Comparison of ENCODE assay signal across 8 mouse cellular contexts in genomic region chr9:110654726-110655650, GRCm38 (mm10). TPM values are rescaled to one million over a fixed set of nuclear protein-coding genes. Genes with fewer than 3 reads are reported as not detected.
DNase-seq lines count a peak whose midpoint lies in the region; ATAC-seq and TF ChIP-seq lines count a peak whose summit lies in the region.

No protein-coding gene starts in this region.

- ATAC-seq in heart, postnatal 0 days (ENCODE audit: insufficient read depth, low read depth) = no peak
- no peak for ATAC-seq in embryonic facial prominence, embryonic 11.5 days (replicated peaks; ENCODE audit: insufficient number of reproducible peaks, low FRiP score, low TSS enrichment, low read depth)
- ATAC-seq in hindbrain, embryonic 15.5 days (ENCODE audit: low FRiP score, low read depth) = no peak
- no peak for ATAC-seq in midbrain, embryonic 13.5 days

- TF ChIP-seq EP300 in heart, postnatal 0 days (IDR thresholded peaks at IDR 0.05; ENCODE audit: low read depth) = no peak

- intact Hi-C loops in heart, postnatal 36 days (cut with DNase I) = no loop called here

- H3K4me3 ChIP-seq in heart, postnatal 0 days (ENCODE audit: low read depth, low read length) = no peak overlapping the region
- H3K4me3 ChIP-seq in embryonic facial prominence, embryonic 11.5 days (ENCODE audit: low read depth, low read length) = no peak overlapping the region
- peak overlapping the region; percentile 53 for H3K4me3 ChIP-seq in hindbrain, embryonic 15.5 days
- peak overlapping the region; percentile 72 for H3K4me3 ChIP-seq in midbrain, embryonic 13.5 days (replicated peaks)

- DNase-seq in heart, postnatal 0 days (ENCODE audit: low spot score) = no peak
- no peak for DNase-seq in heart, postnatal 36 days
- no peak for DNase-seq in embryonic facial prominence, embryonic 11.5 days (ENCODE audit: low spot score)
- DNase-seq in natural killer cell, adult 2 months (ENCODE audit: low spot score in 2 of 2) = no peak
- no peak for DNase-seq in adrenal gland, adult 8-10 months
- no peak for DNase-seq in right cerebral cortex, postnatal 10 days (ENCODE audit: low spot score in 2 of 2)

- peak overlapping the region; percentile 80 for H3K4me2 ChIP-seq in heart, postnatal 0 days (ENCODE audit: low read depth, low read length)
- peak overlapping the region; percentile 97 for H3K4me2 ChIP-seq in embryonic facial prominence, embryonic 11.5 days (ENCODE audit: low read depth, low read length)
- H3K4me2 ChIP-seq in hindbrain, embryonic 15.5 days = peak overlapping the region; percentile 87
- peak overlapping the region; percentile 99 for H3K4me2 ChIP-seq in midbrain, embryonic 13.5 days (replicated peaks)

- H3K4me1 ChIP-seq in heart, postnatal 0 days (ENCODE audit: control insufficient read depth, insufficient read depth) = peaks cover 17% of the 10 kb centered on the region
- H3K4me1 ChIP-seq in embryonic facial prominence, embryonic 11.5 days (ENCODE audit: control insufficient read depth, insufficient read depth, low read length) = peaks cover 2% of the 10 kb centered on the region; the same call in 1 of the 2 replicates
- peaks cover 52% of the 10 kb centered on the region for H3K4me1 ChIP-seq in hindbrain, embryonic 15.5 days (replicated peaks)
- H3K4me1 ChIP-seq in midbrain, embryonic 13.5 days (replicated peaks) = peaks cover 74% of the 10 kb centered on the region

- H3K9ac ChIP-seq in heart, postnatal 0 days (replicated peaks; ENCODE audit: low read depth, low read length) = no peak overlapping the region; the same call in 1 of the 2 replicates
- H3K9ac ChIP-seq in embryonic facial prominence, embryonic 11.5 days (replicated peaks; ENCODE audit: low read length) = no peak overlapping the region; the same call in 1 of the 2 replicates
- no peak overlapping the region for H3K9ac ChIP-seq in hindbrain, embryonic 15.5 days
- H3K9ac ChIP-seq in midbrain, embryonic 13.5 days (replicated peaks) = peak overlapping the region; percentile 80; the same call in 1 of the 2 replicates

- H3K27ac ChIP-seq in heart, postnatal 0 days (ENCODE audit: low read depth) = peak overlapping the region; percentile 49; the same call in 1 of the 2 replicates
- H3K27ac ChIP-seq in embryonic facial prominence, embryonic 11.5 days (replicated peaks; ENCODE audit: low read depth, low read length) = no peak overlapping the region
- H3K27ac ChIP-seq in hindbrain, embryonic 15.5 days (replicated peaks) = no peak overlapping the region
- H3K27ac ChIP-seq in midbrain, embryonic 13.5 days = no peak overlapping the region

- no peaks in the 10 kb centered on the region for H3K9me3 ChIP-seq in heart, postnatal 0 days (replicated peaks; ENCODE audit: control insufficient read depth, low read length)
- H3K9me3 ChIP-seq in embryonic facial prominence, embryonic 11.5 days (replicated peaks; ENCODE audit: control insufficient read depth, low read length) = no peaks in the 10 kb centered on the region
- H3K9me3 ChIP-seq in hindbrain, embryonic 15.5 days = no peaks in the 10 kb centered on the region
- H3K9me3 ChIP-seq in midbrain, embryonic 13.5 days = no peaks in the 10 kb centered on the region

- H3K27me3 ChIP-seq in heart, postnatal 0 days (ENCODE audit: control insufficient read depth, insufficient read depth, low read length) = no peaks in the 10 kb centered on the region
- peaks cover 16% of the 10 kb centered on the region for H3K27me3 ChIP-seq in embryonic facial prominence, embryonic 11.5 days (ENCODE audit: control insufficient read depth, insufficient read depth, low read length)
- H3K27me3 ChIP-seq in hindbrain, embryonic 15.5 days = peaks cover 8% of the 10 kb centered on the region; the same call in 1 of the 2 replicates
- peaks cover 29% of the 10 kb centered on the region for H3K27me3 ChIP-seq in midbrain, embryonic 13.5 days

- TF ChIP-seq CTCF in heart, postnatal 0 days (IDR thresholded peaks at IDR 0.05; ENCODE audit: low read depth) = no peak

- 81% methylated on average over 19 of the region's 19 CpGs for WGBS in heart, postnatal 0 days
- WGBS in embryonic facial prominence, embryonic 11.5 days = 83% methylated on average over 19 of the region's 19 CpGs
- 84% methylated on average over 19 of the region's 19 CpGs for WGBS in hindbrain, embryonic 15.5 days
- WGBS in midbrain, embryonic 13.5 days = 81% methylated on average over 19 of the region's 19 CpGs

- H3K36me3 ChIP-seq in heart, postnatal 0 days (replicated peaks; ENCODE audit: control insufficient read depth, insufficient read depth, low read length) = no peaks in the 10 kb centered on the region; the same call in 1 of the 2 replicates
- H3K36me3 ChIP-seq in embryonic facial prominence, embryonic 11.5 days (replicated peaks; ENCODE audit: control insufficient read depth, insufficient read depth, low read depth, low read length) = no peaks in the 10 kb centered on the region
- H3K36me3 ChIP-seq in hindbrain, embryonic 15.5 days = no peaks in the 10 kb centered on the region
- H3K36me3 ChIP-seq in midbrain, embryonic 13.5 days = peaks cover 7% of the 10 kb centered on the region; the same call in 1 of the 2 replicates

RNA-seq across cellular contexts. Expression of gene Nbeal2, which starts 1.0 kb away (rescaled TPM):
- 11.5 and 12.9 TPM in 2 replicates for total RNA-seq in heart, postnatal 0 days (2014; rRNA removed; ENCODE audit: low replicate concordance)
- 1.2 and 1.6 TPM in 2 replicates for polyA plus RNA-seq in heart, postnatal 0 days (2015; fragmentation: Nextera tagmentation; extraction: Ambion mirVana)
- total RNA-seq in heart, postnatal 36 days (2021) = 10 to 100 TPM in 1 of 2 experiments, 1 to 10 TPM in 1; 9.5 to 11.0 TPM
- 0.70 and 0.71 TPM in 2 replicates for polyA plus RNA-seq in embryonic facial prominence, embryonic 11.5 days (2014; fragmentation: Nextera tagmentation; extraction: Ambion mirVana)
- polyA plus RNA-seq in hindbrain, embryonic 15.5 days (2015; fragmentation: Nextera tagmentation; extraction: Ambion mirVana) = 3.5 and 4.3 TPM in 2 replicates
- polyA plus RNA-seq in midbrain, embryonic 13.5 days (2015; fragmentation: Nextera tagmentation; extraction: Ambion mirVana) = 2.0 and 3.1 TPM in 2 replicates
- 10 to 100 TPM in 2 of 4 experiments, 1 to 10 TPM in 2; 7.7 to 18.1 (median 13.1) TPM for total RNA-seq in adrenal gland, adult 8-10 months (2022)

RNA-seq across cellular contexts. Expression of gene Ccdc12, which starts 1.3 kb away (rescaled TPM):
- total RNA-seq in heart, postnatal 0 days (2014; rRNA removed; ENCODE audit: low replicate concordance) = 52.9 and 95.9 TPM in 2 replicates
- 134 and 143 TPM in 2 replicates for polyA plus RNA-seq in heart, postnatal 0 days (2015; fragmentation: Nextera tagmentation; extraction: Ambion mirVana)
- 10 to 100 TPM; 60.6 to 66.9 TPM for total RNA-seq in heart, postnatal 36 days (2021)
- polyA plus RNA-seq in embryonic facial prominence, embryonic 11.5 days (2014; fragmentation: Nextera tagmentation; extraction: Ambion mirVana) = 117 and 118 TPM in 2 replicates
- polyA plus RNA-seq in hindbrain, embryonic 15.5 days (2015; fragmentation: Nextera tagmentation; extraction: Ambion mirVana) = 103 and 107 TPM in 2 replicates
- polyA plus RNA-seq in midbrain, embryonic 13.5 days (2015; fragmentation: Nextera tagmentation; extraction: Ambion mirVana) = 136 and 140 TPM in 2 replicates
- 10 to 100 TPM; 62.7 to 77.9 (median 68.5) TPM for total RNA-seq in adrenal gland, adult 8-10 months (2022)

RNA-seq across cellular contexts. Expression of gene Nradd, which starts 30.7 kb away (rescaled TPM):
- total RNA-seq in heart, postnatal 0 days (2014; rRNA removed; ENCODE audit: low replicate concordance) = 7.9 and 22.8 TPM in 2 replicates
- polyA plus RNA-seq in heart, postnatal 0 days (2015; fragmentation: Nextera tagmentation; extraction: Ambion mirVana) = 10.4 and 11.5 TPM in 2 replicates
- total RNA-seq in heart, postnatal 36 days (2021) = 1 to 10 TPM in 1 of 2 experiments, under 1 TPM in 1; 0.92 to 1.2 TPM
- polyA plus RNA-seq in embryonic facial prominence, embryonic 11.5 days (2014; fragmentation: Nextera tagmentation; extraction: Ambion mirVana) = 25.1 and 29.2 TPM in 2 replicates
- 31.1 and 31.7 TPM in 2 replicates for polyA plus RNA-seq in hindbrain, embryonic 15.5 days (2015; fragmentation: Nextera tagmentation; extraction: Ambion mirVana)
- 33.8 and 36.6 TPM in 2 replicates for polyA plus RNA-seq in midbrain, embryonic 13.5 days (2015; fragmentation: Nextera tagmentation; extraction: Ambion mirVana)
- 10 to 100 TPM; 15.5 to 19.1 (median 16.3) TPM for total RNA-seq in adrenal gland, adult 8-10 months (2022)

Comparison
In these comparisons a context has a peak if more than half of its experiments do, and no peak if none do; other contexts are left out.
1. H3K4me3 ChIP-seq: peak in hindbrain, embryonic 15.5 days (single experiment) and midbrain, embryonic 13.5 days (single experiment); none in heart, postnatal 0 days (single experiment) and embryonic facial prominence, embryonic 11.5 days (single experiment).
2. Peak in every context shown above with its lines, with median percentiles within 50 percentile points of each other: H3K4me2 ChIP-seq.